Mouse (Mus musculus): Measurements from ENCODE around the gene Myo10. TPM values are rescaled to one million over a fixed set of nuclear protein-coding genes. Genes with fewer than 3 reads are reported as not detected.

The Myo10 gene
- 43.8 TPM for polyA plus RNA-seq (2014; fragmentation: Illumina TruSeq; extraction: RNeasy Lipid Tissue Mini Kit (QIAGEN cat#74804); ENCODE audit: low read depth, low replicate concordance)

DNA sequence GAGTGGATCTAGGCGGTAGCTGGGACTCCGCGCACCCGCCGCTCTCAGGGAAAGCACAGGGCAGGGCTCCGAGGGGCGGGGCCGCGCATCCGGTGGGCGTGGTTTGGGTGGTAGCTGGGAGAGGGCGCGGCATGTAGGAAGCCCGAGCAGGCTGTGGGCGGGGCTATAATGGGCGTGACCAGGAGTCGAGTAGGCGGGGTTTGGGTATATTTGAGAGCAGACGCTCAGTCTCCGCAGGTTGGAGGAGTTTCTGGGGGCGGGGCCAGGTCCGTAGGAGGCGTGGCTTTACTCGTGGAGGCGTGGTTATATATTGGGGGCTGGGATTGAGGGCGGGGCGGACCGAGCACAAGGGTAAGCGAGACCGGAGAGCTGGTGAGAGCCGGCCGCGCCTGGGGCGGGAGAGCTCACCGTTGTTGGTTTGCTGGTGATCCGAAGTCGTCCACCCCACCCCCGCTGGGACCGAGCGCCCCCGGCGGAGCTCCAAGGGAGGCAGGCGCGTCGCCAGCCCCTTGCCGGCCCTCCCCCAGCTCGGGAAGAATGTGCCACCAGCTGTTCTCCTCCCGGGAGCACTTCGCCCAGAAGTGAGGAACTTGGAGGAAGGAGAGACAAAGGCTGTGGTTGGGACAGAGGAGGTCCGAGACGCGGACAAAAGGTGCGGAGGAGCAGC lies at the start of gene Myo10:
TSS of gene Myo10 (plus strand) at position 326 of the 667 bp plus-strand sequence.

GRCm38 (mm10) chr15:25843086-25843991 lies 221.0 kb downstream of the Myo10 start, which contains the start of gene Retreg1:
Gene Retreg1, plus strand, starts transcription at chr15:25843180.

Other genes with a start within 250 kb of the Myo10 start
- gene Basp1, start 208.8 kb upstream of the Myo10 start, polyA plus RNA-seq (2014; fragmentation: Illumina TruSeq; extraction: RNeasy Lipid Tissue Mini Kit (QIAGEN cat#74804); ENCODE audit: low read depth, low replicate concordance): 17.8 TPM
- 655 TPM for gene Retreg1, start 220.7 kb downstream of the Myo10 start, polyA plus RNA-seq (2014; fragmentation: Illumina TruSeq; extraction: RNeasy Lipid Tissue Mini Kit (QIAGEN cat#74804); ENCODE audit: low read depth, low replicate concordance)